Mouse (Mus musculus) kidney, adult 2 months (tissue): ENCODE measurements around the gene Dnajc15. TPM values are rescaled to one million over a fixed set of nuclear protein-coding genes. Genes with fewer than 3 reads are reported as not detected.

Experiments used
- DNase-seq: peaks from one replicate; pipeline ENCODE4 v3.0.0; 2021
- H3K27ac ChIP-seq: fragments of 200-500 bp; 2 replicates; pipeline ENCODE4 v1.5.1; 2012; ENCODE audit warnings: low read depth, low read length, control low read depth, inconsistent platforms; ENCODE audit not compliant: insufficient read depth
- H3K27me3 ChIP-seq: fragments of 200-500 bp; replicated peaks from 2 replicates; pipeline ENCODE4 v1.6.1; 2012; ENCODE audit warnings: mild to moderate bottlenecking, moderate library complexity, low read length, inconsistent platforms; ENCODE audit not compliant: control insufficient read depth, insufficient read depth
- H3K36me3 ChIP-seq: fragments of 200-500 bp; 2 replicates; pipeline ENCODE4 v1.6.1; 2012; ENCODE audit warnings: mild to moderate bottlenecking, moderate library complexity, low read length, inconsistent platforms; ENCODE audit not compliant: control insufficient read depth, insufficient read depth
- H3K4me1 ChIP-seq: fragments of 200-500 bp; 2 replicates; pipeline ENCODE4 v1.6.1; 2011; ENCODE audit warnings: low read length; ENCODE audit not compliant: control insufficient read depth, insufficient read depth
- H3K4me3 ChIP-seq: fragments of 200-500 bp; 2 replicates; pipeline ENCODE4 v1.5.1; 2011; ENCODE audit warnings: mild to moderate bottlenecking, low read depth, low read length, control low read depth; ENCODE audit not compliant: insufficient read depth
- CTCF ChIP-seq: fragments of 200-500 bp; conservative IDR thresholded peaks from 2 replicates; pipeline ENCODE4 v1.5.1; 2011; ENCODE audit warnings: low read depth, mild to moderate bottlenecking, control low read depth, low read length, moderate library complexity, mixed read lengths; ENCODE audit not compliant: insufficient read depth, insufficient read length
- POLR2A ChIP-seq: fragments of 200-500 bp; IDR thresholded peaks from one replicate; pipeline ENCODE4 v1.6.1; 2011; ENCODE audit warnings: low read depth, low read length, control low read depth
- WGBS: fragments of 180-500 bp; shearing (Covaris S2); methylation state at CpG from one replicate; pipeline ENCODE4 v1.1.7; 2018; 5-methylcytosine and 5-hydroxymethylcytosine counted together
- polyA plus RNA-seq: library from polyadenylated mRNA; depleted of rRNA; stranded (reverse); fragments of >200 nt; gene quantifications from 2 replicates; pipeline ENCODE4 v1.2.3, GENCODE M21; 2012

Gene Dnajc15
- polyA plus RNA-seq, 1 experiment = 20.5 TPM

DNA sequence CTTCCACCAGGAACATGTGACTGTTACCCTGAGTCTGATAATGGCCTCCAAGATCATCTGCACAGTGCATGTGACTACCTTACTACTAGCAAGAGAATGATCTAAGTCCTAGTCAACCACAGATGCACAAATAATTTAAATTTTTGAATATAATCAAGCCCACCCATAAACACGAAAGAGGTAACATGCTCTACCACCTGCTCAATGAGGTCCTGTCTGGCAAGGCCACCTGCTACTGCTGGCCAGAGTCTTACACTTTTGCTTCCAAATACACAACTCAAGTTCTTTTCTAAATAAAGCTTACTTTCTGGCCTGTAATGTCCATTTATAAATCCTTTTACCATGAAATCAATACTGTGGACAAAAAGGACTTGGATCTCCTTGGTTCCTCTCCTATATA lies 15.0 kb downstream of the Dnajc15 start:
- no peak for DNase-seq
- Histone ChIP-seq H3K4me1 (no peaks in the 10 kb centered on the region), H3K36me3 (peaks cover 1% of the 10 kb centered on the region; the same call in 1 of the 2 replicates), H3K4me3 (no peak overlapping the region), H3K27me3 (no peaks in the 10 kb centered on the region), H3K27ac (no peak overlapping the region)
- TF ChIP-seq CTCF (no peak), POLR2A (no peak)
- WGBS = 88% methylated on average over 1 of the region's 1 CpGs

DNA sequence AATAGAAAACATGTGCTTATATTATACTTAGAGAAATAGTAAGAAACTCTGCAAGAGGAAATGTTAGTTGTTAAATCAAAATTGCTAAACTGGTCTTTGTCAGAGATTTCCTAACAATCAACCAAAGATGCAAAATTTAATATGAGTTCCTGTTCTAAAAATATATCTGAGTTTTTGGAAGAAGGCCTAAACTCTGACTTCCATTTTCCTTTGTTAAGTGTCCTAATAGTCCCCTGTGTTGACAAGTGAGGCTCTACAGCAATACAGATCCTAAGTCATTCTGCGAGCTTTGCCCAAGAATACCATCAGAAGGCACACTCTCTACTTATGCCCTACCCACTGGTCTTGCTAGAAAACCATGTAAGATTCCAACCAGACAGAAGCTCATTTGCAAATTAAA lies 21.0 kb downstream of the Dnajc15 start:
- no peak overlapping the region for H3K4me3 ChIP-seq
- no peak for DNase-seq
- no peaks in the 10 kb centered on the region for H3K27me3 ChIP-seq
- TF ChIP-seq POLR2A = no peak
- TF ChIP-seq CTCF = no peak
- H3K36me3 ChIP-seq = peaks cover 3% of the 10 kb centered on the region
- peaks cover 3% of the 10 kb centered on the region; the same call in 1 of the 2 replicates for H3K4me1 ChIP-seq
- no peak overlapping the region for H3K27ac ChIP-seq
- 78% methylated on average over 1 of the region's 1 CpGs for WGBS

DNA sequence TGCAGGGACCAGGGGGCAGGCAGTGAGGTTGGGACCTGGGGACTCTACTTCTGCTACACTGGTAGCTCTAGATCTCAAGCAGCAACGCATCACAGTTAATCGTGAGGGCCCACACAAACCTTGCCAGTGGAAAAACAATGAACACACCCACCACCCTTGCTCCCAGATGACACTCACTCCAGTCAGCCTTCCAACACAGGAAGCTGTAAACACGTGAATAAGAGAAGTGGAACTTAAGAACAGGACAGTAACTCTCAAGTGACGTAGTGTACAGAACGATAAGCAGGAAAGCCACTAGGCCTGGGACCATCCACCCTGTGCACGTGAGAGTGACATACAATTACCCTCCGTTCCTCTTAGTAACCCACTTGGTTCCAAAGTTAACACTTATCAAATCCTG lies 25.1 kb downstream of the Dnajc15 start:
- peaks cover 1% of the 10 kb centered on the region; the same call in 1 of the 2 replicates for H3K36me3 ChIP-seq
- TF ChIP-seq CTCF (no peak), POLR2A (no peak)
- DNase-seq = no peak
- H3K4me3 ChIP-seq = no peak overlapping the region
- 49% methylated on average over 7 of the region's 7 CpGs for WGBS
- H3K27ac ChIP-seq = no peak overlapping the region
- peaks cover 3% of the 10 kb centered on the region; the same call in 1 of the 2 replicates for H3K4me1 ChIP-seq
- H3K27me3 ChIP-seq = no peaks in the 10 kb centered on the region

DNA sequence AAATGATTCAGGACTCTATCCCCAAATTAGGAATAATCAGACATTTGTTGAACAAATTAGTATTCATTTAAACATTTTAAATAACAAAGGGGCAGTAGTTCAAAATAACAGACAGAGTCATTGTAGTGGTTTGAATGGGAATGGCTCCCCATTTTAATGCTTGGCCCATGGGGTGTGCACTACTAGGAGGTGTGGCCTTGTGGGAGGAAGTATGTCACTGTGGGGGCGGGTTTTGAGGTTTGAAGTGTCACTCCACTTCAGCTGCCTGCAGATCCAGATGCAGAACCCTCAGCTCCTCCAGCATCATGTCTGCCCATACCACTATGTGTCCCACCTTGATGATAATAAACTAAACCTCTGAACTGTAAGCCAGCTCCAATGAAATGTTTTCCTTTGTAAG lies 26.6 kb downstream of the Dnajc15 start:
- TF ChIP-seq CTCF (no peak), POLR2A (no peak)
- H3K27me3 ChIP-seq = no peaks in the 10 kb centered on the region
- DNase-seq = no peak
- peaks cover 3% of the 10 kb centered on the region; the same call in 1 of the 2 replicates for H3K4me1 ChIP-seq
- H3K4me3 ChIP-seq = no peak overlapping the region
- peaks cover 1% of the 10 kb centered on the region; the same call in 1 of the 2 replicates for H3K36me3 ChIP-seq
- H3K27ac ChIP-seq = no peak overlapping the region
- WGBS = 96% methylated on average over 1 of the region's 1 CpGs

DNA sequence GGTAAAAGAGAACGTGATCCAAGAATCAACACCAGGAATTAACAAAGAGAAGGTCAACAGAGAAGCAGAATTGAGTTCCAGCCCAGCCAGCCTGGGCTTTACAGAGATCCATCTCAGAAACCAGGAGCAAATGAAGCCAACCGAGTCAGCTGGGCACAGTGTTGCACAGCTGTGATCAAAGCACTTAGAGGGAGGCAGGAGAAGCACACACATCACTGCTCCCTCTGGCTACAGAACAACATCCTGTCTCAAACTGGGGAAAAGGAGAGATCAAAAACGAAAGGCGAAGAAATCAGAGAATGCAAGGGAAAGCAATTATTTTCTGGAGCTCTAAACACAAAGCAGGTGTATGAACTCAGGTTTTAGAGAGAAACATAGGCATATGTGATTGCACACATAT lies 28.7 kb downstream of the Dnajc15 start:
- WGBS = 59% methylated on average over 4 of the region's 4 CpGs
- H3K27ac ChIP-seq = no peak overlapping the region

DNA sequence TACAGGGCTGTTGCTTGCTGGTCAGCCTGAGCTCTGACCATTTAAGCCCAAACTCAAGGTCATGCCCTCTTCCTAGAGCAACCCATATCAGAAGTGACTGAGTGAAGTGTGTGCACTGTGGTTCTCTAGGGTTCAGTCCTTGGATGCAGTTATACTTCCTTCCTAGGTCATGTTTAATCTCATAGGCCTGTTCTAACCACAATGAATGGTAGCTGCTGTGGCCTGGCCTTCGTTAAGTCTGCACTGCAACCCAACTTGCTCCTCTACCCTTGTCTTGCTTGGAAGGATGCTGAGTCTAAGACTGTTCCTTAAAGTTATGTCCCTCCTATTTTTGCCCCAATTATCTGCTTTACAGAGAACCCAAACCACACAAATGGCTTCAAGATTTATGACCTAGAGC lies 29.4 kb downstream of the Dnajc15 start:
- Histone ChIP-seq H3K27me3 (no peaks in the 10 kb centered on the region), H3K36me3 (no peaks in the 10 kb centered on the region), H3K27ac (no peak overlapping the region), H3K4me1 (no peaks in the 10 kb centered on the region), H3K4me3 (no peak overlapping the region)
- DNase-seq = no peak
- no peak for TF ChIP-seq CTCF
- no peak for TF ChIP-seq POLR2A
- WGBS = 90% methylated on average over 1 of the region's 1 CpGs

More for the DNA sequence above, 28.7 kb downstream of the Dnajc15 start:
- no peak for DNase-seq
- TF ChIP-seq POLR2A (no peak), CTCF (no peak)
- Histone ChIP-seq H3K4me1 (peaks cover 3% of the 10 kb centered on the region; the same call in 1 of the 2 replicates), H3K4me3 (no peak overlapping the region), H3K27me3 (no peaks in the 10 kb centered on the region), H3K36me3 (no peaks in the 10 kb centered on the region)

DNA sequence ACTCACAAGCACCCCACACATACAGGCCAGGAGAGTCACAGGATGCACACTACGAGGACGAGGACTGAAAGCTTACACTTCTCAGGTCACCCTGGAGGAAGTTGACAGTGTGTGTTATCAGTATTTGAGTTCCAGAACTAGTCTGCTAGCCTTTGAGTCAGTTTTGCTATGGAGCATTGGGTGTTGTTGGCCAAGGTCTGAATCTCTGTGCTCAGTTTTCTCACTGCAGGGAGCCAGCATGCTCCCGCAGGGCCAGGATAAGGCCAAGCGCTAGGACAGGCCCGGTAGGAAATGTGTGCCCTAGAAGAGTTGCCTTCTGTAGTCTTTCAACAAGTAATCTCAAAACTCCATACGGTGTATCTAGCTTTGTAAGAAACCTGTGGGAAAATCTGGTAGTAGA lies 34.4 kb downstream of the Dnajc15 start:
- TF ChIP-seq CTCF (no peak), POLR2A (no peak)
- Histone ChIP-seq H3K4me3 (no peak overlapping the region), H3K27ac (no peak overlapping the region), H3K27me3 (no peaks in the 10 kb centered on the region), H3K4me1 (no peaks in the 10 kb centered on the region), H3K36me3 (peaks cover 2% of the 10 kb centered on the region)
- 81% methylated on average over 6 of the region's 6 CpGs for WGBS
- DNase-seq = no peak
